Mouse (Mus musculus) ES-CJ7 (cell line): ENCODE data around the gene Ddx39b.

Source experiments
- DNase-seq: peaks from one replicate; pipeline ENCODE4 v3.0.0; 2011; ENCODE audit warnings: low read depth, low spot score

Ddx39b gene

GRCm38 (mm10) chr17:35259621-35260020 lies 18.1 kb downstream of the Ddx39b start:
- no peak for DNase-seq

GRCm38 (mm10) chr17:35261651-35262050 lies 20.1 kb downstream of the Ddx39b start:
- DNase-seq = no peak

GRCm38 (mm10) chr17:35262664-35263522 lies 21.3 kb downstream of the Ddx39b start, which contains the start of gene H2-D1:
Gene H2-D1, plus strand, starts transcription at chr17:35262730.
- DNase-seq = peak; percentile 85

- no peak for DNase-seq
Observed at GRCm38 (mm10) chr17:35263523-35263883, 22.0 kb downstream of the Ddx39b start.

- no peak for DNase-seq
Observed at GRCm38 (mm10) chr17:35267399-35268086, 26.0 kb downstream of the Ddx39b start.

GRCm38 (mm10) chr17:35269653-35270347 lies 28.3 kb downstream of the Ddx39b start:
- DNase-seq = peak; percentile 74

- DNase-seq = no peak
Observed at GRCm38 (mm10) chr17:35272249-35272648, 30.7 kb downstream of the Ddx39b start.

GRCm38 (mm10) chr17:35274770-35275169 lies 33.2 kb downstream of the Ddx39b start:
- peak; percentile 72 for DNase-seq

- peak; percentile 84 for DNase-seq
Observed at GRCm38 (mm10) chr17:35276304-35276864, 34.8 kb downstream of the Ddx39b start.

GRCm38 (mm10) chr17:35278049-35278448 lies 36.5 kb downstream of the Ddx39b start:
- DNase-seq = no peak

- DNase-seq = no peak
Observed at GRCm38 (mm10) chr17:35278957-35279688, 37.6 kb downstream of the Ddx39b start.

GRCm38 (mm10) chr17:35280276-35280675 lies 38.7 kb downstream of the Ddx39b start:
- DNase-seq = peak; percentile 70

GRCm38 (mm10) chr17:35285431-35285830 lies 43.9 kb downstream of the Ddx39b start:
- DNase-seq = no peak

- DNase-seq = peak; percentile 57
Observed at GRCm38 (mm10) chr17:35295796-35296195, 54.2 kb downstream of the Ddx39b start.

GRCm38 (mm10) chr17:35300261-35300945 lies 58.9 kb downstream of the Ddx39b start:
- peak; percentile 51 for DNase-seq

- peak; percentile 82 for DNase-seq
Observed at GRCm38 (mm10) chr17:35301645-35302258, 60.2 kb downstream of the Ddx39b start.

- no peak for DNase-seq
Observed at GRCm38 (mm10) chr17:35303271-35303670, 61.7 kb downstream of the Ddx39b start.
